Mouse (Mus musculus): Measurements from ENCODE around the gene Maff. TPM values are rescaled to one million over a fixed set of nuclear protein-coding genes. Genes with fewer than 3 reads are reported as not detected.

Maff gene
- polyA plus RNA-seq (2012; rRNA removed): 14.4 and 17.4 TPM in 2 replicates

DNA sequence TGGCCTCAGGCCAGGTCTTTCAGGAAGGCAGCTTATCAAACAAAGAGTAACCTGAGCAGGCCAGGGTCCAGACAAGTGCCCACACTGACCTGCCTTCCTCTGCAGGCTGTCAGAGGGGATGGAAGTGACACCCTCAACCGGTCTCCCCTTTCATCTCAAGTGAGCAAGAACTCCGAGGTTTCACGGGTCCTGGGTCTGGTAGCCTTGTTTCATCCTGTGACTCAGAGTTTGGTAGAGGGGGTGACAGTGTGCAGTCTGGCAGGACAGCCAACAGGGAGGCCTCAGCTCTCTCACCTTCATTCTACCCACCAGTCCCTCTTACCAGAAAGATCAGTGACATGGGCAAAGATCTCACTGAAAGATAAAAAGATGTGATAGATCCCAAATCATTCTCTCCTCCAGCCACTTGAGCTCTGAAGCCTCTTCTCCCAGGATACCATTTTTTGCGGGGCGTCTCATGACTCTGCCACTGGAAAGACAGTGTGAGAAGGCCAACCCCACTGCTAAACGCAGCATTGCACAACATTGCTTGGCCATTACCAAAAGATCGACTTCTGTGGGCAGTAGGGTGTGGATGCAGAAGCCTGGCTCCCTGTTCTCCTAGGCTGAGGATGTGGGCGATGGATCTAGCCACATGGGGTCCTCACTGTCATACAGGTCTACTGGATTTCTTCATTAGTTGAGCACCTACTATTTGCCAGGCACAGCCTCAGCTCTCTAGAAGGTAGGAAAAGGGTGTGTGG lies at the start of gene Maff:
Gene Maff, plus strand, starts transcription at position 571 of the 743 bp plus-strand sequence.

GRCm38 (mm10) chr15:79328058-79328938 lies 18.1 kb upstream of the Maff start, which contains the start of gene Pla2g6:
Gene Pla2g6, minus strand, starts transcription at chr15:79328390.

GRCm38 (mm10) chr15:79402836-79403762 lies 56.7 kb downstream of the Maff start, which contains the start of gene Tmem184b:
Gene Tmem184b, minus strand, starts transcription at chr15:79403569.

Other genes with a start within 250 kb of the Maff start
- 22.2 and 23.4 TPM in 2 replicates for gene Micall1, start 237.7 kb upstream of the Maff start, polyA plus RNA-seq (2012; rRNA removed)
- gene Polr2f, start 205.6 kb upstream of the Maff start, polyA plus RNA-seq (2012; rRNA removed): 44.7 and 62.6 TPM in 2 replicates
- gene 1700088E04Rik, start 205.4 kb upstream of the Maff start, polyA plus RNA-seq (2012; rRNA removed): 2.0 and 4.5 TPM in 2 replicates
- gene Sox10, start 181.4 kb upstream of the Maff start, polyA plus RNA-seq (2012; rRNA removed): 9.8 and 10.4 TPM in 2 replicates
- gene Pick1, start 117.4 kb upstream of the Maff start, polyA plus RNA-seq (2012; rRNA removed): 48.6 and 52.6 TPM in 2 replicates
- gene Gm49486, start 117.2 kb upstream of the Maff start, polyA plus RNA-seq (2012; rRNA removed): not detected in 2 replicates
- 0.44 and 1.8 TPM in 2 replicates for gene Slc16a8, start 91.9 kb upstream of the Maff start, polyA plus RNA-seq (2012; rRNA removed)
- 156 and 160 TPM in 2 replicates for gene Baiap2l2, start 61.1 kb upstream of the Maff start, polyA plus RNA-seq (2012; rRNA removed)
- 18.6 and 21.0 TPM in 2 replicates for gene Pla2g6, start 18.2 kb upstream of the Maff start, polyA plus RNA-seq (2012; rRNA removed)
- gene Tmem184b, start 56.9 kb downstream of the Maff start, polyA plus RNA-seq (2012; rRNA removed): 179 and 187 TPM in 2 replicates
- gene Csnk1e, start 108.9 kb downstream of the Maff start, polyA plus RNA-seq (2012; rRNA removed): 33.1 and 37.6 TPM in 2 replicates
- gene Kcnj4, start 158.6 kb downstream of the Maff start, polyA plus RNA-seq (2012; rRNA removed): not detected in 2 replicates
- 33.4 and 44.5 TPM in 2 replicates for gene Kdelr3, start 169.8 kb downstream of the Maff start, polyA plus RNA-seq (2012; rRNA removed)
- gene Ddx17, start 200.1 kb downstream of the Maff start, polyA plus RNA-seq (2012; rRNA removed): 137 and 181 TPM in 2 replicates